Mouse (Mus musculus): ENCODE data around the gene Bglap2.

DNA sequence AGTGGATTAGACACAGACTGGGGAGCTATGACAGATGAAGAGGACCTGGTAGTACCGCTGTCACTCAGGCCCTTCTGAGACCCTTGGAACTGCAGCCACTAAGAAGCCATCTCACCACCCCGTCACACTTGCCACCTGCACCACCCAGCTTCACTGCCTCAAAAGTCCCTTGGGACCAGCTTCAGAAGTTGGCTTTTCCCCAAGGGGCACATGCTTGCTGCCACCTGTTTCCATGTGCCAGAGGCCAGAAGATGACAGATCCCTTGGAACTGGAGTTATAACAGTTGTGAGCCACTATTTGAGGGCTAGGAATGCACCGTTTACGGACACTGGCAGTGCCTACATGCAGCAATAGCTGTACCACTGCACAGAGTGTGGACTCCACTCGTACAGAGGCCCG is 16.8 kb upstream of the Bglap2 start:
- TF ChIP-seq CTCF (IDR thresholded peaks at IDR 0.05; ENCODE audit: borderline replicate concordance, extremely low read depth, insufficient read depth, insufficient read length) (no peak), POLR2A (IDR thresholded peaks at IDR 0.05; ENCODE audit: borderline replicate concordance, extremely low read depth, insufficient read depth, insufficient read length, poor library complexity, severe bottlenecking) (no peak)
